Mouse (Mus musculus) midbrain, embryonic 10.5 days (tissue): ENCODE measurements at regions not wholly inside any gene's neighbourhood (a gene's known extent, or its start where the extent isn't known, plus 50 kb on each side); places are given as distances from the start of the nearest gene placed in this dataset.
A peak's percentile ranks its signal among the peaks of the same experiment; 100 is the strongest.

ENCODE experiments used
- DNase-seq: peaks from one replicate; pipeline ENCODE4 v3.0.0-alpha.2; 2017; ENCODE audit warnings: low spot score
- H3K27ac ChIP-seq: fragments of 300-500 bp; sonication (generic); replicated peaks from 2 replicates; pipeline ENCODE4 v1.5.1; 2016; ENCODE audit warnings: mild to moderate bottlenecking
- H3K27me3 ChIP-seq: fragments of 300-500 bp; sonication (generic); 2 replicates; pipeline ENCODE4 v1.6.1; 2016; ENCODE audit warnings: low read depth, mild to moderate bottlenecking; ENCODE audit not compliant: poor library complexity, severe bottlenecking
- H3K36me3 ChIP-seq: fragments of 300-500 bp; sonication (generic); 2 replicates; pipeline ENCODE4 v1.6.1; 2016; ENCODE audit warnings: mild to moderate bottlenecking, moderate library complexity
- H3K4me1 ChIP-seq: fragments of 300-500 bp; sonication (generic); 2 replicates; pipeline ENCODE4 v1.6.1; 2016
- H3K4me3 ChIP-seq: fragments of 300-500 bp; sonication (generic); 2 replicates; pipeline ENCODE4 v1.5.1; 2016; ENCODE audit warnings: mild to moderate bottlenecking, moderate library complexity
- H3K9me3 ChIP-seq: fragments of 300-500 bp; sonication (generic); replicated peaks from 2 replicates; pipeline ENCODE4 v1.6.1; 2016; ENCODE audit warnings: mild to moderate bottlenecking
- WGBS: fragments of 180-500 bp; shearing (Covaris S2); methylation state at CpG from one replicate; pipeline ENCODE4 v1.1.7; 2016; 5-methylcytosine and 5-hydroxymethylcytosine counted together

DNA sequence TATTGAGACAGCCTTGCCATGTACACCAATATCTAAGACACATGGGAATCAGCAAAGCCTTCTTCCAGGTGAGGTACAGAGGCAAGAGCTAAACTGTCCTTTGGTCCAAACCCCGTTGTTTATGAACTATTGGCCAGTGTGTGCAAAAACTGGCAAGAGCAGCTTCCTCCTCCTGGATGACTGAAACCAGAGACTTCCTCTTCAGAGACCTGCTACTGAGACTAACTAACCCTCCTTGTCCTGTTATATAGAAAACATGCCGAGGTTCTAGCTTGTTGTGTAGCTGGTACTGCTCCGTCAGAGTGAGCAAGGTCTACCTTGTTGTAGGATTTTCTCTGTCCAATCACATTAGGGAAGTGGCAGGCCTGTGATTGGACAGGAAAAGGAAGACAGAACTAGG, 174.3 kb upstream of the F930015N05Rik start:
- DNase-seq, result no peak
- Histone ChIP-seq H3K27ac (no peak overlapping the region), H3K4me1 (no peaks in the 10 kb centered on the region), H3K9me3 (no peaks in the 10 kb centered on the region), H3K4me3 (no peak overlapping the region), H3K36me3 (no peaks in the 10 kb centered on the region), H3K27me3 (no peaks in the 10 kb centered on the region)
- WGBS, result 93% methylated on average over 3 of the region's 3 CpGs

DNA sequence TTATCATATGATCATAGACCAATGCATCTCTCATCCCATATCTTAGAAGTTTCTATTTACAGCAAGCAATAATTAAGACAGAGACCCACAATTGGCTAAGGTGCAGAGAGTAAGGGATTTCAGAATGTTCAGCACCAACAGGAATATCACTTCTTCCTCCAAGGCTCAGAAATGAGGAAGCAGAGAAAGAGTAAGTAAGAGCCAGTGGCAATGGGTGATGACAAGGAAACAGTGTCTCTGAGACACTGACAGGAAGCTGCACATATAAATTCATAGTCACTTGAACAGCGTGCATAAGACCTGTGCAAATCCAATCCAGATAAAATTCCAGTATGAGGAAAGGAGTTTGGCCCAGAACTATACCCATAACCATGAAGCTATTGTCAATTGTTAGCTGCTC, 178.7 kb upstream of the F930015N05Rik start:
- Histone ChIP-seq H3K4me3 (no peak overlapping the region), H3K27ac (no peak overlapping the region), H3K9me3 (no peaks in the 10 kb centered on the region), H3K4me1 (peaks cover 6% of the 10 kb centered on the region; the same call in 1 of the 2 replicates), H3K36me3 (no peaks in the 10 kb centered on the region), H3K27me3 (no peaks in the 10 kb centered on the region)
- 70% methylated on average over 1 of the region's 1 CpGs for WGBS
- no peak for DNase-seq

DNA sequence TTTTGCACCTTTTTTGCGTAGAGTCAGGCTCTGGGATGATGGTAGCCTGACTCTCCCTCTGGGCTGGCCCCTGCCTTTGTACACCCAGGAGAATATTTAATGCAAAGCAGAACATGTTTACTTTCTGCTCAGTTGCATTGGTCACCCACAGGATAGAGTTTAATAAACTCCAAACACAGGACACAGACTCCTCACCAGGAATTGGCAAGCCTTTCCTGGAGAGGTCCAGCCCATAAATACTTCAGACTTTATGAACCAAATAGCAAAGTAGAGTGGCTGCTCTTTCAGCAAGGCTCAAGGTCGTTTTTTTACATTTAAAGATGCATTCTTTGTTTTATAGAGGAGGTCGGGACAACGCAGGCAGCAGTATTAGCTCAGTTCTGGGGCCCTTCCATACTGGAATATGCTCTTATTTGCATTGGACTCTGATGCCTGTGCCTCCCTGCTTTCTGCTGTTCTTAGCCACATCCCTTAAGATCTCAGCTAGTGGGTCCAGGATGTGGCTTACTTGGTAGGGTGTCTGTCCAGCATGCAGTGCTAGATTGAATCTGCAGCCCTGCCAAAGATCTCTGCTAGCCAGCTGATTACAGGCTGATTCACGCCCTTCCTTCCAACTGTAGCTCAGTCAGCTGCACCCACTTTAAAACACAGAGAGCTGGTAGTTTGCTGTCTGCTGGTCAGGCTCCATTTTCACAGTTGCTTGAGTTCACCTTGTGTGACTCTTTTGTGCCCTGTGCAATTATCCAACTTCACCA, 182.4 kb upstream of the F930015N05Rik start:
- Histone ChIP-seq H3K27ac (no peak overlapping the region), H3K4me3 (no peak overlapping the region), H3K27me3 (no peaks in the 10 kb centered on the region), H3K9me3 (no peaks in the 10 kb centered on the region), H3K4me1 (peaks cover 6% of the 10 kb centered on the region; the same call in 1 of the 2 replicates), H3K36me3 (no peaks in the 10 kb centered on the region)
- no peak for DNase-seq
- WGBS, result 67% methylated on average over 5 of the region's 5 CpGs

DNA sequence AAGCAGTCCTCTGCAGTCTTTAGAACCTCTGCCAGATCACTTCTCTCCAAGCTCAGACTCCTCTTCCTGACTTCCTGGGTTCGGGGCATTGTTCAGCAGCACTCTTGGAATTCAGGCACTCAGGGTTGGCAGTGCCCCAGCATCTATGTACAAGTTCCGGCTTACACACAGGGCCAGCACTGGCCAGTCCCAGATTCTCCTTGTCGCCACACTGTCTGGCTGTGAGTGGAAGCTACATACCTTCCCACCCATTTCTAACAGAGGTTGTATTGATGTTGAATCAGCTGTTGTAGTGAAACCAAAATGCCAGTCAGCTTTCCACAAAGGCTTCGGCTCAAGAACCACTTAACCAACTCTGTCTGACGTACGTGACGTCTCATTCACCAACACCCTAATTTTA, 190.7 kb upstream of the F930015N05Rik start:
- Histone ChIP-seq H3K4me1 (no peaks in the 10 kb centered on the region), H3K27me3 (no peaks in the 10 kb centered on the region), H3K27ac (no peak overlapping the region), H3K36me3 (no peaks in the 10 kb centered on the region), H3K4me3 (no peak overlapping the region), H3K9me3 (no peaks in the 10 kb centered on the region)
- WGBS, result 91% methylated on average over 7 of the region's 7 CpGs
- no peak for DNase-seq

DNA sequence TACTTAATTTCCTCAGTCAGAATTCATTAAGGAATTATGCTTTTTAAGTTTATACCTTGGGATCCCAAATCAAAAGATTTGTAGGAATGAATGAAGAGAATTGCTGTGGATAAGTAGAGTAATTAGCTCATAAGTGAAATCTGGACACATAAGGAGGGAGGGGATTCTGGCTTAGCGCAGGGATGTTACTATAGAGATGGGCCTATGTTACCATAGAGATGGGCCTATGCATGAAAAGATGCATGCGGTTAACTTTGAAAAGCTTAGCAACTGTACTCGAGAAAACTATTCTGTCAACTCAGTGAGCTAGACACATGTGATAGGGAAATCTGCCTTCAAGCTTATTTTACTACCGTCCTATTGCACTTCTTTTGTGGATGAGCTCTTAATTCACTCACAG, 204.5 kb upstream of the F930015N05Rik start:
- 70% methylated on average over 4 of the region's 4 CpGs for WGBS
- H3K4me1 ChIP-seq, result peaks cover 14% of the 10 kb centered on the region
- H3K9me3 ChIP-seq, result peaks cover 7% of the 10 kb centered on the region; the same call in 1 of the 2 replicates
- no peaks in the 10 kb centered on the region for H3K36me3 ChIP-seq
- no peak overlapping the region for H3K4me3 ChIP-seq
- no peak overlapping the region for H3K27ac ChIP-seq
- H3K27me3 ChIP-seq, result no peaks in the 10 kb centered on the region
- no peak for DNase-seq

DNA sequence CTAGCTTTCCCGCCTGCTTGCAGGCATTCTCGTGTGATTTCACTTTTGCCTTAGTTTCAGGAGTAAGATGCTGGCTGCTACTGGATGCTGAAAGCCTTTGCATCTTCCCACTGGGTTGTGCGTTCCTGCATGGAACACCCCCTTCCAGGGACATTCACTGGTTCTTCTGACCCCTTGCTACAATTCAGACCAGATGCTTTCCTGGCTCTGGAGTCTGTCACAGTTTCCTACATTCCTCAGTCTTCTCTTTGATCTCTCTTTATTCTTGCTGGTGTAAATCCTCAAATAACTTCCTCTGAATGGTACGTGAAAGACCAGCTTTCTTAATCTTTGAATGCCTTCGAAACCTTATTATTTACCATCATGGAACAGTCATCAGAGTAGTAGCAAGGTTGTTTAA, 206.7 kb upstream of the F930015N05Rik start:
- no peak overlapping the region for H3K27ac ChIP-seq
- H3K36me3 ChIP-seq, result no peaks in the 10 kb centered on the region
- 61% methylated on average over 5 of the region's 5 CpGs for WGBS
- peaks cover 15% of the 10 kb centered on the region for H3K4me1 ChIP-seq
- DNase-seq, result no peak
- no peak overlapping the region for H3K4me3 ChIP-seq
- no peaks in the 10 kb centered on the region for H3K27me3 ChIP-seq
- H3K9me3 ChIP-seq, result no peaks in the 10 kb centered on the region

DNA sequence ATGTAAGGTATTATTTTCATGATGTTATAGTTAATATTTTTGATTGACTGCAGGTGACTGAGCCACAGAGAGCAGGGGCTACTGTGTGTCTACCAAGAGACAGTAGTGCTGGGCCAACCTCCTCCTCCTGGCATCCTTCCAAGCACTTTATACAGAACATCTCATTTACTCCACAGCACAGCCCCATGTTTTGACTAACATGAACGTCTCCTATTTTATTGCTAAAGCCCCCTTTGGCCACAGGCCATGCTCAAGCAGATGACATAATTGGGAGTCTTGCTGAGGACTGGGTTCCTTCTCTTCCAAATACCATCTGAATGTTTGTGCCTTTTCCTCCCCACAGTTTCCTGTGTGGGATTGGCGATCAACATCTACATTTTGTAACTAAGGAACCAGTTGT, 211.5 kb upstream of the F930015N05Rik start:
- Histone ChIP-seq H3K27ac (no peak overlapping the region), H3K4me1 (peaks cover 21% of the 10 kb centered on the region; the same call in 1 of the 2 replicates), H3K36me3 (no peaks in the 10 kb centered on the region), H3K4me3 (no peak overlapping the region), H3K9me3 (no peaks in the 10 kb centered on the region), H3K27me3 (no peaks in the 10 kb centered on the region)
- WGBS, result 94% methylated on average over 2 of the region's 2 CpGs
- DNase-seq, result no peak

DNA sequence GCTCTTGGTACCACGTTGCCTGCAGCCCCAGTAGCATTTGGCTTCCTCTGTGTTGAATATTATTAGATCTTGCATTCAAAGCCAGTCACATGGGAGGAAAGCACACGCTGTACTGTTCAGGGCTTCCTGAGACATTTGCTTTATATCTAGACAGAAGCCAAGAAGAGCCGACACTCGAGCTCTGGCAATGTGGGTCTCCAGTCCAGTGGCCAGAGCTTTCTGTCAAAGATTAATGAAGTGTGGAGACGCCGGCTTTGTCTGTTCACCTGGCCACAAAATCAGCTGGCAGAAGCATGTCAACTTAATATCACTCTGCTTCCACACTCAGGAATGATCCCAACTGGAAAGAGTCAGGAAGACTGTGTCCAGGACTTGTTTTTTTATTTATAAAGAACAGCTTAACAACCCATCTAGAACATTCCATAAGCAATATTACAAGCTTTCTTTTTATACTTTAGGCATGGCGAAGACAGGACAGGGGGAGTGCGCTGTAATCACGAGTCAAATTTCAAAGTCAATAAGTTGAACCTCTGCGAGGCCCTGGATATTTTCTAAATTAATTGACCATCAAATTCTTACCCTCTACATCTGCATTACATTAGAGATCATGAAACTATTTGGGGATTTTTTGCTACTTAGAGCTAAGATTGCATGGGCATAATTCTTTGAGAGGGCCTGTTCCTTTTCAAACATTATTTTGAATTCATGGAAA, 214.3 kb upstream of the F930015N05Rik start:
- Histone ChIP-seq H3K9me3 (no peaks in the 10 kb centered on the region), H3K4me3 (no peak overlapping the region), H3K4me1 (peaks cover 27% of the 10 kb centered on the region), H3K36me3 (no peaks in the 10 kb centered on the region), H3K27ac (no peak overlapping the region), H3K27me3 (no peaks in the 10 kb centered on the region)
- DNase-seq, result no peak
- 84% methylated on average over 10 of the region's 10 CpGs for WGBS

DNA sequence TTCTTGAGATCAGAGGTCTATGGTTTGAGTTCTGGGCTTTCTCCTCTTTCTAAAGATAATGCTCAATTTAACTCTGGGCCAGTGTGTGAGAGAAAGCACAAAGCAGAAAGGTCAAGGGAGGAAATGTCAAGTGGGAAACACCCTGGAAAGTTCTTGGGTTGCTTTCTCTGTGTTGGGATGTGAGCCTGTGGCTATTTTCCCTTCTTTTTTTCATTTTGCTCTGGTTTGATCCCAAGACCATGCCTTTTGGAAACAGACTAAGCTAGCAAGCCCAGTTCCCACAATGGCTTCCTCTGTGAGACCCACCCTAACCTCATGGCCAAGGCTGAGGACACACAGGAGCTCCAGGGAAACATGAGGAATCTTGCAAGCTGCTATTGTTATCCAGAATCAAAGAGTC, 216.4 kb upstream of the F930015N05Rik start:
- Histone ChIP-seq H3K27ac (no peak overlapping the region), H3K27me3 (no peaks in the 10 kb centered on the region), H3K4me3 (no peak overlapping the region), H3K36me3 (no peaks in the 10 kb centered on the region), H3K9me3 (no peaks in the 10 kb centered on the region), H3K4me1 (peaks cover 24% of the 10 kb centered on the region)
- DNase-seq, result no peak

DNA sequence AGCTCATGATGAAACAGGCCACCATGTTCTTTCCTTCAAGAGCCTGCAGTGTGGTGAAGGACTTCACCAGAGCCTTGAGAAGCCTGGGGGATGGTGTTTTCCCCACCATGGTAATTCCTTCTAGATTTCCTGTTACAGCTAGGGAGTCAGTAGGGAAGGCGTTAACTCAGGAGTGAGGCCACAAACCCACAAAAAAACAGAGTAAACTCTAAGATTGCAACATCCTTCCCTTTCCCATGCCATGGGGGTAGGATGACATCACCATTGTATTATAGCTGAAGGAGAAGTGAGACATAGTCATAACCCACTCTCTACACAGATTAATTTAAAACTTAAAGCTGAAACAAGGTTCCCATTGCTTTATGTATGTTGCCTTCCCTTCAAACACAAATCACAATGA, 218.7 kb upstream of the F930015N05Rik start:
- Histone ChIP-seq H3K27ac (no peak overlapping the region), H3K9me3 (no peaks in the 10 kb centered on the region), H3K36me3 (no peaks in the 10 kb centered on the region), H3K27me3 (no peaks in the 10 kb centered on the region), H3K4me3 (no peak overlapping the region), H3K4me1 (peaks cover 24% of the 10 kb centered on the region)
- WGBS, result 87% methylated on average over 1 of the region's 1 CpGs
- DNase-seq, result no peak

DNA sequence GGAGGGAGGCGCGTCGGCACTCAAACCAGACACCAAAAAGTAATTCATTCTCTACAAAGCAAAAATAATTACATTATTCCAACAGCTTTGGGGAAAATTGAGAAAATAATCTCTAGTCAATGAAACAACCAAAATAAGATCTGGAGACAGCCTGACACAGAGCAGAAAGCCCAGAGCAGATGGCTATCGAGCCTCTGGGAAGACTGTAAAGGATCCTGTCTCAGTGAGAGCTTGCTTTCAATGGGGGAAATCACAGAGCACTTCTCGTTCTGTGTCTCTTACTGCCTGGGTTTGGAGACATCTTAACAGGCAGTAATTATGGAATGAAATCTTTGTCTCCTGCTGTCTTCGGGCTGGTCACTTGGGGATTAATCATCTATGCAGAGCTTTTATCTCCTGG, 226.7 kb upstream of the F930015N05Rik start:
- H3K4me1 ChIP-seq, result peaks cover 15% of the 10 kb centered on the region
- 36% methylated on average over 6 of the region's 6 CpGs for WGBS
- H3K4me3 ChIP-seq, result no peak overlapping the region
- H3K27ac ChIP-seq, result no peak overlapping the region; the same call in 1 of the 2 replicates
- no peaks in the 10 kb centered on the region for H3K27me3 ChIP-seq
- peak; percentile 11 for DNase-seq
- no peaks in the 10 kb centered on the region for H3K9me3 ChIP-seq
- no peaks in the 10 kb centered on the region for H3K36me3 ChIP-seq

DNA sequence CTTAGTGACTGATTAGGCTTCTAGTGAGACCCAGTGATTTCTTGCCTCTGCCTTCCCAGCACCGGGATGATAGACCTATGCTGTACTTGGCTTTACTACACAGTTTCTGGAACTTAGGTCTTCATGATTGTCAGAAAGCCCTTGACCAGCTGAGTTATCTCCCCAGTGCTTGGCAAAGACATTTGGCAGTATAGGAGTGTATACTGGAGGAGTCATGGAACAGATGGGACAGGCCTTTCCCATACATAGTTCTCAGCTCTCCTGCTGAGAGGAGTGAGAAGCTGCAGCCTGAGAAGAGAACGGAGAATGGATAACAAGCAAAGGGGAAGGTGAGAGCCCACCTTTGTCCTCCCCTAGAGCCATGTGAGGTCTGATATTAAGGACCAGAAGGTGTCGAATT, 230.6 kb upstream of the F930015N05Rik start:
- Histone ChIP-seq H3K36me3 (no peaks in the 10 kb centered on the region), H3K4me3 (no peak overlapping the region), H3K27ac (no peak overlapping the region), H3K9me3 (no peaks in the 10 kb centered on the region), H3K4me1 (peaks cover 15% of the 10 kb centered on the region), H3K27me3 (no peaks in the 10 kb centered on the region)
- peak; percentile 7 for DNase-seq
- WGBS, result 88% methylated on average over 3 of the region's 3 CpGs

DNA sequence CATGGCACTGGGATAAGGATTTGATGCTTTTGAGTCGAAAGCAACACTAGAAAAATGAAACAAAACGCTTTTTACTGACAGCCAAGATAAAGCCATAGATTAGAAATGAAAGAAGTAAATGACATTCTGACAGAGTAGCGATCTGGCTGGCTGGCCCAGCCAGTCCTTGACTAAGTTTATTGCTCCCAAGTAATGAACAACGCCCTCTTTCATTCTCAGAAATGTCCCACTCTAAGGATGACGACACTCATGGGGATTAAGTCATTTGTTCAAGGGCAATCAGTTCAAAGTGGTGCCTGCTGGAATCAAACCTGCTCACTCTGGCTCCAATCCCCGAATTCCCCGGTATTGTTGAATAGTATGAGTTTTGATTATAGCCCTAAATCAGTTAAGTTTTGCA, 231.1 kb upstream of the F930015N05Rik start:
- Histone ChIP-seq H3K9me3 (no peaks in the 10 kb centered on the region), H3K36me3 (no peaks in the 10 kb centered on the region), H3K4me1 (peaks cover 11% of the 10 kb centered on the region), H3K4me3 (no peak overlapping the region), H3K27ac (no peak overlapping the region), H3K27me3 (no peaks in the 10 kb centered on the region)
- peak; percentile 5 for DNase-seq
- 74% methylated on average over 7 of the region's 7 CpGs for WGBS
